Mouse (Mus musculus): ENCODE data around the gene Gp1ba. TPM values are rescaled to one million over a fixed set of nuclear protein-coding genes. Genes with fewer than 3 reads are reported as not detected.
A peak's percentile ranks its signal among the peaks of the same experiment; 100 is the strongest.

Gene Gp1ba
- polyA plus RNA-seq (2017; shearing (Covaris generic)), result under 1 TPM; 0.17 to 0.52 TPM

GRCm38 (mm10) chr11:70638714-70639278 lies at the start of gene Gp1ba:
TSS of gene Gp1ba (plus strand) at chr11:70639122.
- ATAC-seq, result no peak

DNA sequence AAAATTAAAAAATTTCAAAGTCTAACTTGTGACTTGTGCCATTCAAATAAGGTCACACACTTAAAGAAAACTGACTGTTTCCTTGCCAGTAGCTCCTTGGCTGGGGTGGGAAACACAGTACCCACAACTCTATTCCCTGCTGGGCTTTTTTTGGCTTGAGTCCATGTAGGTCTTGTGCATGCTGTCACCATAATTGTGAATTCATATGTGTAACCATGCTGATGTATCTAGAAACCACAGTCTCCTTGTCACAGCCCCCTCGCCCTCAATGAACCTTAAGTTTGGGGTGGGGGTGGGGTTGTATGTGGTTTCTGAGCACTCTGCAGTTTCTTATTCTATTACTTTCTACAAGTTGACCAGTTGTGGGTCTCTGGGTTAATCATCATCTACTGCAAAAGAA lies 47.2 kb upstream of the Gp1ba start:
- no peak for ATAC-seq

- ATAC-seq, result peak; percentile 63
These were observed 44.5 kb upstream of the Gp1ba start for GRCm38 (mm10) chr11:70594253-70594989.

DNA sequence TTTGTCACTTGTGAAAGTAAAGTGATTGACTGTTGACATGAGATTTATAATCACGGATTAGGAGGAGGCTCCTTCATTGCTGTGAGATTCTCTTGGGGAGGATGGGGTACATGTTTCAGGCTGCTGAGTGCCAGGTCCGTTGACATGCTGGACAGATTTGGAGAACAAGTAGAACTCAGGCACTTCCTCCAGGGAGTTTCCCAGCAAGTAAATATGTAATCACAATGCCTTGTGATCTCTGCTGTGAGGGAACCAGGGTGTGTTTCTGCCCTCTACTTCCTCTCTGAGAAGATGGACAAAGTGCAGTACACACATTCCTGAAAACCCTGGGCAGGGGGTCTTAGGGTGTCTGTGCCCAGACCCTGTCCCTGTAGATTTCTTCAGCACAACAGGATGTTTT lies 43.3 kb upstream of the Gp1ba start:
- peak; percentile 30 for ATAC-seq

- ATAC-seq, result no peak
These were observed 42.8 kb upstream of the Gp1ba start for GRCm38 (mm10) chr11:70596094-70596493.

DNA sequence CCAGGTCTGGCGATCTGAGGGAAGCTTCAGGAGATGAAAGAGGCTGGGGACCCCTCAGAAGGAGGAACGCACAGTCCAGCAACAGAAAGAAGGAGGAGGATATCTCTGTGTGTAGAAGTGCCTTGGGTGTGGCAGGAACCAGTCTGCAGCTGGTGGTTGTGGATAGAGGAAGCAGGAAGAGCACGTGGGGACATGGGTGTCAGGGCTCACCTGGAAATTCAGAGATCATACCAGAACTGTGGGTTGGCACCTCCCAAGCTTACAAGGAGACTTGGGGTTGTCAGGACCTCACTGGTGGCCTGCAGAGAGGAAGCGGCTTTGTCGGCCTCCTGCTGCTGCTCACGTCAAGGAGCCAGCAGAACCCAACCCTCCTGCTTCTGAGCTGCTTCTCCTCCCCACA lies 41.6 kb upstream of the Gp1ba start:
- ATAC-seq, result no peak

DNA sequence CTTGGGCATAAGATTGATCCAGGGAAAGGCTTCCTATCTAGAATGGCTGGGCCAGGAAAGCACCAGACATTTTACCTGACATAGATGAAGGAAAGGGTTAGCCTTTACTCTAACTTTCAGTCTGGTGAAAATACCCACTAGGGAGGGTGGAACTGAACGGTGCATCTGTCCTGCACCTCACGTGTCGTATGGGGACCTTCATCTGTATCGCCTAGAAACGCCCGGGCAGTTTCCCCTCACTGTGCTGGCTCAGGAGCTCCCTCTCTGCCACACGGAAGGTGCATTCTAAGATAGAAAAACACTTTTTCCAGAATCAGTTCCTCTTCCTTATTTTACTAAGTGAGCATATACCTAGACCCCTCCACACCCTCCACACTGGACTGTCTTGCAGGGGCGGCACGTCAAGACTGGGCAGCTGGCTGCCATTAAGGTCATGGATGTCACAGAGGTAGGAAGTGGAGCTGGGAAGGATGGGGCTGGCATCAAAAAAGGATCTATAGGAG lies 40.4 kb upstream of the Gp1ba start:
- no peak for ATAC-seq

DNA sequence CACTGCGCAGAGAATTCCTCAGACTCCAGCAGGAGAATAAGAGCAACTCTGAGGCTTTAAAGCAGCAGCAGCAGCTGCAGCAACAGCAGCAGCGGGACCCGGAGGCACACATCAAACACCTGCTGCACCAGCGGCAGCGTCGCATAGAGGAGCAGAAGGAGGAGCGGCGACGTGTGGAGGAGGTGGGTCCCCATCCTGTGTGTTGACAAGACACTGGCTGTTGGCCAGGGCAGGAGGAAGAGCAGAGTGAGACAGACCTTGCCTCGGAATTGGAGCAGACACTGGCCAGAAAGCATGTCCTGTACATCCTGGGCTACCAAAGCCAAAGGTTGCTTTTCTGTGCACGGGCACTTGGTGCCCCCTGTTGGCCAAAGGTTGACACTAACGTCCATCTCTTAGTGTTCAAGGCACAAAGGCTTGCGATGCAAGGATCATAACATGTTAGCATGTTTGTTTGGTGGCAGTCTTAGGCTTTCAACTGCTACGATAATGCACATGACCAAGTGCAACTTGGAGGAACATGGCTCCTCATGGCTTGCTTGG lies 33.8 kb upstream of the Gp1ba start:
- ATAC-seq, result peak; percentile 75

GRCm38 (mm10) chr11:70606717-70607116 lies 32.2 kb upstream of the Gp1ba start:
- ATAC-seq, result no peak

GRCm38 (mm10) chr11:70607611-70608010 lies 31.3 kb upstream of the Gp1ba start:
- no peak for ATAC-seq

- no peak for ATAC-seq
These were observed 30.4 kb upstream of the Gp1ba start for GRCm38 (mm10) chr11:70608381-70609066.

DNA sequence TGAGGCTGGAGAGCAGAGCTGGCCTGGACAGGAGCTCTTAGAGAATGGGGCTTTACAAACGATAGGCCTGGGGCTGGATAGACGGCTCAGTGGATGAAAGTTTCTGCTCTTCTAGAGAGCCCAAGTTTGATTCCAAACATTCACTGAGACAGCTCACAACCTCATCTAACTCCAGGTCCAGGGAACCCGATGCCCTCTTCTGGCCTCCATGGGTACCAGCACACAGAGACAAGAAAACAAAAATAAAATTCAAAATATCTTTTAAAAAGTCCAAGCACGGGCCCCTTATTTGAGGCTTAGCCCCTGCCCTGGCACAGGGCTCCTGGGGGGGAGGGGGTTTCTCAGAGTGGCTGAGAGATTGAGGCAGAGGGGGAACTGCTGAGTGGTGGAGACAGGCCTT lies 28.2 kb upstream of the Gp1ba start:
- ATAC-seq, result no peak

DNA sequence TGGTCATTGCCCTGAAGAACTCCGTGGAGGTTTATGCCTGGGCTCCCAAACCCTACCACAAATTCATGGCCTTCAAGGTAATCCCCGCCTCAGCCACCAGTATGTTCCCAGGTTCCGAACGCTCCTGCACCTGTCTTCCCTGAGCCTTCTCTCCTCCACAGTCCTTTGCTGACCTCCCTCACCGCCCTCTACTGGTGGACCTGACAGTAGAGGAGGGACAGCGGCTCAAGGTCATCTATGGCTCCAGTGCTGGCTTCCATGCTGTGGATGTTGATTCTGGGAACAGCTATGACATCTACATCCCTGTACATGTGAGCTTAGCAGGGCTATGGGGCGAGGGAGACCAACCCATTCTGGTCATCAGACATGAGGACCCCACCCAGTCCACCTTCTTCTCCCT lies 26.4 kb upstream of the Gp1ba start:
- ATAC-seq, result no peak

- peak; percentile 90 for ATAC-seq
These were observed 23.8 kb upstream of the Gp1ba start for GRCm38 (mm10) chr11:70615074-70615473.

GRCm38 (mm10) chr11:70615516-70616093 lies 23.3 kb upstream of the Gp1ba start, which contains the start of gene 4930544D05Rik:
TSS of gene 4930544D05Rik (plus strand) at chr11:70615848.
- ATAC-seq, result peak; percentile 58

DNA sequence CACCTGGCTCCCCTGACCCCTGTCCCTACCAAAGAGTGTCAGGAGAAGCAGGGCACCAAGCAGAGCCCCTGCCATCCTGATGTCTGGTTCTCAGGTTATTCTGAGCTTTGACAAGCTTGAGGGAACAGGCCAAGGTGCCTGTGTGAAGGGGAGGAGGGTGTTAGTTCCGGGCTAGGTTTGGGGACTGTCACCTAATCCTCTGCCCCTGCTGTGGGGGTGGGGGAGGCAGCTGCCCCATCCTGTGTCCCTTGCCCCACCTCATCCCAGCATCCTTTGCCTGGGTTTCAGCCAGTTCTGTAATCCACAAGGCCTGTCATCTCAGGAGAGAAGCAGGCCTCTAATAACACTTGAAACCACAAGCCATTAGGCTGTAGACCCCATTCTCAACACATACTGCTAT lies 19.8 kb upstream of the Gp1ba start, which contains the start of gene Chrne:
TSS of gene Chrne (minus strand) at position 116 of the 400 bp plus-strand sequence.
- ATAC-seq, result no peak

DNA sequence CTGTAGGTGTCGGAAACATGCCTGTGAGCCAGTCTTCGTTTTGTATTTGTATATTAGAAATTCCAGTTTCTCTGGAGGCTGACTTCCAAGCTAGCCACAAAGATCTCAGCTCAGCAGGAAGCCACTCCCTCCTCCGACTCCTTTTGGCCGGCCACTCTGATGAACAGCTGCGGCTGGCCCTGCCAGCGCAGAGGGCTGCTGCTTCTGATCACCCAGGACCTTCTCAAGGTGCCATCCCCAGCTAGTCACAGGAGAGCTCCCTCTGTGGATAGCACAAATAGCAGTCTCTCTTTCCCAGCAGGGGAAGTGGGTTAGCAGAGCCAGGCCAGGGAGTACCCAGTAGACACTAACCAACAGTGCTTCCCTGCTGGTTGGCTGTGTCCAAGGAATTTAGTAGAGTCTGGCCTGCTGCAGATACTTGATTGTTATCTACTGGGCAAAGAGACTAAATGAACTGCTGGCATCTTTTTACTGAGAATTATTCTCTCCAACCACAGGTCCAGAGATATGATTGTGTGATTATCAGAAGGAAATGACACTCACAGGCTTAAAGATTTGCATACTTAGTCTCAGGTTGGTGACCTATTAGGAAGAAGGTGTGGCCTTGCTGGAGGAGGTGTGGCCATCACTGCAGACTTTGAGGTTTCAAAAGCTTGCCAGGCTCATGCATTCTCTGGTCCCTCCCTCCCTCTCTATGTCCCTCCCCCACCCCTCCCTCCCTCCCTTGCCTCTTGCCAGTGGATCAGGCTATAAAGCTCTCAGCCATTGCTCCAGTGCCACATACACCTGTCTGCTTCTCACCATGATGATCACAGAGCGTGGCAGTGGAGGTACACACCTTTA lies 16.7 kb upstream of the Gp1ba start:
- peak; percentile 72 for ATAC-seq

DNA sequence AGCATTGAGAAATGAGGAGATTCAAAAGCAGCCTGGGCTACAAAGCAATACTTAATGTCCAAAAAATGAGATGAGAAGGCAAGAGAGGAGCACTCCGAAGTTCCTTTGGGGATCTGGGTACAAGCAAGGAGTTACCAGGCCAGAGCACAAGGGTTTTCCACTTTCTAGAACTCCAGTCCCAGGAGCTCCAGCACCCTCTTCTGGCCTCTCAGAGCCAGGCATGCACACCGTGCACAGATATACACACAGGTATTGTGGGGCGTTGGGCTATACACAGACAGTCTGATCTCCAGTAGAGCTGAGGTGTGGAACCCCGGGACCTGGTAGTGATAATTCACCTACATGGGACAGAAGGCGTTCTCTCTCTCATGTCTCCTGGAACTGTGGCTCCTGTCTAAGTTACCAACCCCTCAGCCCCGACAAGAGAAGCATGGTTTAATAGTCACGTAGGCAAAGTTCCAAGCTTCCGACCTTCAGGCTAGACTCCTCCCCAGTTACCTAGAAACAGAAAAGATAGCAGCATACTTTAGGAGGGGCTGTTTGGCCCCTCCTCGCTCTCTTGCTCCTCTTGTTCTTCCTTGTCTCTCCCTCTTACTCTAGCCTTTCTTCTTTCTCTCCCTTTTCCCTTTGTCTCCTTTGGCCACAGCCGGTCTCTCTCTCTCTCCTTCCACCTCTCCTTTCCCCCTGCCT lies 15.7 kb upstream of the Gp1ba start:
- no peak for ATAC-seq

DNA sequence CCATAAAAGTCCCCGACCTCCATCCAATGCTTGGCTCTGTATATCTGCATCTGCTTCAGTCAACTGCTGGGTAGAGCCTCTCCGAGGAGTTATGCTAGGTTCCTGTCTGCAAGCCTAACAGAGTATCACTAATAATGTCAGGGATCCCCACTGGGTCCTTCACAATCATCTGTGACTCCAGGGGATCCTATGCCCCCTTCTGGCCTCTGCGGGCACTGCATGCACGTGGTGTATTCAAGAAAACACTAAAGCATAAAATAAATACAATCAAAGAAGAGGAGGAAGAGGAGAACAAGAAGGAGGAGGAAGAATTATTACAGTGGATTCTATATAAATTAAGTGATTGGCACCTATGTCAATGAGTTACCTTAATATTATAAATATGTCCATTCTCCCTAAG lies 13.4 kb upstream of the Gp1ba start:
- peak; percentile 28 for ATAC-seq

DNA sequence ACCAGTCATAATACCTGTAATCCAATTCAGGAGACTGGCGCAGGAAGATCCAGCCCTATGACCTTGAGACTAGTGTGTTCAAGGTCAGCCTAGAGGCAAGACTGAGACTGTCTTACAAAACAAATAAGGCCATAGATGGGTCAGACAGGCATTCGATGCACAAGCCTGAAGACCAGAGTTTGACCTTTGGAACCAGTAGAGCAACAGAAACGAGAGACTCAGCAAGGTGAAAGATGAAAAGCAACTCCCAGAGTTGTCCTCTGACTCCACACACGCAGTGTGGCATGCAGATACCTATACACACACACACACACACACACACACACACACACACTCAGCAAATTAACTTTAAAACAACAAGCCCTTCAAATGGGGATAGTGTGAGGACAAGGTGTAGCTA lies 12.0 kb upstream of the Gp1ba start:
- no peak for ATAC-seq

DNA sequence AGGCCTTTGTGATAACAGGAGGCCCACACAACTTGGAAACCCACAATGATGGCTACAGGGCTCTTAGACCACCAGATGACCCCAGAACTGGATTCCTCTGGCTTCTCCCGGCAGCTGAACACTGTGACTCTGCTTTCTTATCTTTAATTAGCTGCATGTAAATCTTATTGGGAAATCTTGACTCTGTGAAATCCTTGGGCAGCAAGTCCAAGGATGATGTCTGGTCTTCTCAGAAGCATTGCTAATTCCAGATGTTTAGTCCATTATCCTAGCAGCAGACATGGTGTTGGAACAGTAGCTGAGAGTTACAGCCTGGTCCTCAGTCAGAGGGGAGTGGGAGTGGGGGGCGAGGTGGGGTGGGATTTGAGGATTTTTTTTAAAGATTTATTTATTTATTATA lies 10.5 kb upstream of the Gp1ba start:
- ATAC-seq, result no peak

Measured in activated CD4-positive, CD25-positive, alpha-beta regulatory T cell, adult 4 months (primary cell).